Mouse (Mus musculus) lung, embryonic 14.5 days (tissue): ENCODE data around the gene Maip1. TPM values are rescaled to one million over a fixed set of nuclear protein-coding genes. Genes with fewer than 3 reads are reported as not detected.

Experiments
- ATAC-seq: fragments of 200-750 bp; cut with Nextera tagmentation; 2 replicates; pipeline ENCODE4 v1.8.0; 2017; ENCODE audit warnings: mild to moderate bottlenecking, moderate TSS enrichment, moderate library complexity; ENCODE audit not compliant: insufficient read depth
- DNase-seq: peaks from one replicate; pipeline ENCODE4 v3.0.0-alpha.2; 2015
- H3K27ac ChIP-seq: fragments of 300-500 bp; sonication (generic); 2 replicates; pipeline ENCODE4 v1.5.1; 2014; ENCODE audit warnings: low read depth, mild to moderate bottlenecking, moderate library complexity
- H3K27me3 ChIP-seq: fragments of 300-500 bp; sonication (generic); 2 replicates; pipeline ENCODE4 v1.6.1; 2014; ENCODE audit warnings: low read length, control low read depth; ENCODE audit not compliant: insufficient read depth
- H3K36me3 ChIP-seq: fragments of 300-500 bp; sonication (generic); 2 replicates; pipeline ENCODE4 v1.6.1; 2014; ENCODE audit warnings: control low read depth; ENCODE audit not compliant: insufficient read depth
- H3K4me1 ChIP-seq: fragments of 300-500 bp; sonication (generic); 2 replicates; pipeline ENCODE4 v1.6.1; 2014; ENCODE audit warnings: antibody characterized with exemption, control low read depth; ENCODE audit not compliant: insufficient read depth
- H3K4me2 ChIP-seq: fragments of 300-500 bp; sonication (generic); 2 replicates; pipeline ENCODE4 v1.6.1; 2014; ENCODE audit warnings: mild to moderate bottlenecking
- H3K4me3 ChIP-seq: fragments of 300-500 bp; sonication (generic); 2 replicates; pipeline ENCODE4 v1.5.1; 2014; ENCODE audit warnings: low read depth, low read length
- H3K9ac ChIP-seq: fragments of 300-500 bp; sonication (generic); 2 replicates; pipeline ENCODE4 v1.6.1; 2014
- H3K9me3 ChIP-seq: fragments of 300-500 bp; sonication (generic); 2 replicates; pipeline ENCODE4 v1.6.1; 2016; ENCODE audit warnings: low read depth, low read length, control low read depth
- CTCF ChIP-seq: IDR thresholded peaks from 2 replicates; pipeline ENCODE4 v1.5.1; 2016; ENCODE audit warnings: antibody characterized with exemption, low read depth
- WGBS: fragments of 180-500 bp; shearing (Covaris S2); extraction: QIAGEN DNeasy Blood & Tissue Kit; methylation state at CpG from one replicate; pipeline ENCODE4 v1.1.7; 2014; 5-methylcytosine and 5-hydroxymethylcytosine counted together
- polyA plus RNA-seq: library from polyadenylated mRNA; unstranded; fragments of >200 nt; fragmentation: Nextera tagmentation; extraction: Ambion mirVana; gene quantifications from 2 replicates; pipeline ENCODE4 v1.2.1, GENCODE M21; 2014

The Maip1 gene
- polyA plus RNA-seq, 1 experiment from 2014 or later: 17.5 TPM

GRCm38 (mm10) chr1:57428368-57429308, 22.5 kb downstream of the Maip1 start:
- ATAC-seq (peak; percentile 77), DNase-seq (peak; percentile 97)
- Histone ChIP-seq H3K27me3 (peaks cover 3% of the 10 kb centered on the region; the same call in 1 of the 2 replicates), H3K9ac (no peak overlapping the region), H3K4me1 (no peaks in the 10 kb centered on the region), H3K9me3 (no peaks in the 10 kb centered on the region), H3K27ac (no peak overlapping the region), H3K36me3 (no peaks in the 10 kb centered on the region), H3K4me3 (no peak overlapping the region), H3K4me2 (peak overlapping the region; percentile 31)
- peak; percentile 93 for TF ChIP-seq CTCF
- WGBS: 53% methylated on average over 16 of the region's 16 CpGs

GRCm38 (mm10) chr1:57429786-57430483, 23.8 kb downstream of the Maip1 start:
- peak; percentile 74 for DNase-seq
- H3K27ac ChIP-seq: no peak overlapping the region
- no peak overlapping the region for H3K9ac ChIP-seq

GRCm38 (mm10) chr1:57433141-57433540, 27.0 kb downstream of the Maip1 start:
- peaks cover 3% of the 10 kb centered on the region; the same call in 1 of the 2 replicates for H3K27me3 ChIP-seq

More at GRCm38 (mm10) chr1:57429786-57430483, 23.8 kb downstream of the Maip1 start:
- no peaks in the 10 kb centered on the region for H3K9me3 ChIP-seq
- H3K4me2 ChIP-seq: peak overlapping the region; percentile 44
- TF ChIP-seq CTCF: no peak; the same call in 1 of the 2 replicates
- peak; percentile 36; the same call in 1 of the 2 replicates for ATAC-seq
- H3K4me3 ChIP-seq: no peak overlapping the region
- H3K27me3 ChIP-seq: peaks cover 3% of the 10 kb centered on the region; the same call in 1 of the 2 replicates
- 12% methylated on average over 12 of the region's 12 CpGs for WGBS
- H3K36me3 ChIP-seq: no peaks in the 10 kb centered on the region
- no peaks in the 10 kb centered on the region for H3K4me1 ChIP-seq

GRCm38 (mm10) chr1:57436408-57436807, 30.3 kb downstream of the Maip1 start:
- ATAC-seq: peak; percentile 55
- H3K9ac ChIP-seq: peak overlapping the region; percentile 53; the same call in 1 of the 2 replicates
- peak overlapping the region; percentile 31 for H3K4me3 ChIP-seq
- TF ChIP-seq CTCF: no peak
- DNase-seq: peak; percentile 88
- H3K9me3 ChIP-seq: no peaks in the 10 kb centered on the region
- peak overlapping the region; percentile 61 for H3K4me2 ChIP-seq
- 16% methylated on average over 9 of the region's 9 CpGs for WGBS
- H3K36me3 ChIP-seq: no peaks in the 10 kb centered on the region
- peak overlapping the region; percentile 80 for H3K27ac ChIP-seq
- H3K4me1 ChIP-seq: peaks cover 5% of the 10 kb centered on the region; the same call in 1 of the 2 replicates
- H3K27me3 ChIP-seq: no peaks in the 10 kb centered on the region

More at GRCm38 (mm10) chr1:57433141-57433540, 27.0 kb downstream of the Maip1 start:
- Histone ChIP-seq H3K9ac (no peak overlapping the region), H3K27ac (no peak overlapping the region), H3K4me1 (peaks cover 5% of the 10 kb centered on the region; the same call in 1 of the 2 replicates), H3K4me3 (no peak overlapping the region), H3K4me2 (no peak overlapping the region), H3K36me3 (no peaks in the 10 kb centered on the region), H3K9me3 (no peaks in the 10 kb centered on the region)
- no peak for ATAC-seq
- WGBS: 92% methylated on average over 7 of the region's 7 CpGs
- no peak for DNase-seq
- TF ChIP-seq CTCF: no peak

- Histone ChIP-seq H3K27ac (peak overlapping the region; percentile 80), H3K9me3 (no peaks in the 10 kb centered on the region), H3K36me3 (no peaks in the 10 kb centered on the region), H3K27me3 (no peaks in the 10 kb centered on the region), H3K4me1 (peaks cover 5% of the 10 kb centered on the region; the same call in 1 of the 2 replicates), H3K4me2 (peak overlapping the region; percentile 61), H3K4me3 (peak overlapping the region; percentile 31), H3K9ac (peak overlapping the region; percentile 53)
- DNase-seq (peak; percentile 67), ATAC-seq (peak; percentile 60)
- no peak for TF ChIP-seq CTCF
- WGBS: 20% methylated on average over 9 of the region's 9 CpGs
Observed at GRCm38 (mm10) chr1:57436954-57437353, 30.8 kb downstream of the Maip1 start.

- Histone ChIP-seq H3K27ac (no peak overlapping the region), H3K4me2 (no peak overlapping the region), H3K36me3 (no peaks in the 10 kb centered on the region), H3K4me1 (peaks cover 5% of the 10 kb centered on the region; the same call in 1 of the 2 replicates), H3K27me3 (no peaks in the 10 kb centered on the region), H3K4me3 (no peak overlapping the region), H3K9ac (no peak overlapping the region), H3K9me3 (no peaks in the 10 kb centered on the region)
- 75% methylated on average over 6 of the region's 6 CpGs for WGBS
- TF ChIP-seq CTCF: no peak
- DNase-seq (no peak), ATAC-seq (no peak)
Observed at GRCm38 (mm10) chr1:57439026-57439425, 32.9 kb downstream of the Maip1 start.
